Mouse (Mus musculus): ENCODE data around the gene Atp1b4. TPM values are rescaled to one million over a fixed set of nuclear protein-coding genes. Genes with fewer than 3 reads are reported as not detected.

Gene Atp1b4
- not detected for total RNA-seq (2023)

DNA sequence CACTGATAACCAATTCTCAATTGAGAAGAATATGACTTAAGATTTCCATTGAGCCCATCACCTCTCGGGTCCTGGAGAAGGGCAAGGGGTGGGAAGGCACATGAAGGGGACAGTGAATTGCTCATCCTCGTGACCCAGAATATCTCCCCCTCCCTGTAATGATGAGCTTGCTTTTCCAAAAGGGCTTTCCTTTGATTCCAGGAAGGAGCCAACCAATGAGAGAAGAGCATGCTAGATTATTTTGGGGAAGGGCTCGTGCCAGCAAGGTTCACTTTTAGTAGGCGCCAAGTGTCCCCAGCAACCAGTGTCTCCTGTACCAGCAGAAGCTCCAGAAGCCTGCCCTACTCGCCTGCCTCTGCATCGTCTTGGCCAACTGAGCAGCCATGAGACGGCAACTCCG lies at the start of gene Atp1b4:
Atp1b4 (plus strand) TSS at position 301 of the 400 bp plus-strand sequence.

Other genes with a start within 250 kb of the Atp1b4 start
- not detected for gene Rhox10, start 249.7 kb upstream of the Atp1b4 start, total RNA-seq (2023)
- not detected for gene Rhox11, start 231.0 kb upstream of the Atp1b4 start, total RNA-seq (2023)
- gene Rhox12, start 205.3 kb upstream of the Atp1b4 start, total RNA-seq (2023): not detected
- gene Rhox13, start 195.0 kb upstream of the Atp1b4 start, total RNA-seq (2023): not detected
- 10 to 100 TPM; 32.0 to 33.5 TPM for gene Zbtb33, start 126.4 kb upstream of the Atp1b4 start, total RNA-seq (2023)
- not detected for gene Tmem255a, start 63.7 kb upstream of the Atp1b4 start, total RNA-seq (2023)
- gene Lamp2, start 140.3 kb downstream of the Atp1b4 start, total RNA-seq (2023): 10 to 100 TPM; 31.3 to 33.6 TPM